18 mouse cellular contexts compared by ENCODE assay signal in genomic region chr1:67167283-67167682, GRCm38 (mm10). TPM values are rescaled to one million over a fixed set of nuclear protein-coding genes. Genes with fewer than 3 reads are reported as not detected.
"Had no signal": no experiment of that assay in that cellular context is flagged by ENCODE, and none has a peak within 500 bp of the region (broad histone marks: within the 10 kb centered on the region; RNA-seq: fewer than 3 reads in every experiment).

No protein-coding gene starts in this region.

- ATAC-seq: hindbrain, postnatal 0 days; intestine, embryonic 16.5 days; liver, embryonic 12.5 days had no signal

- DNase-seq: gastrocnemius, postnatal 14 days; gastrocnemius, postnatal 36 days; heart, adult 11 months; heart, adult 2 months; heart, postnatal 14 days; heart, postnatal 36 days; kidney, adult 11 months; kidney, adult 2 months; kidney, adult 9 months; kidney, postnatal 10 days; kidney, postnatal 25 days; kidney, postnatal 4 days; layer of hippocampus, postnatal 36 days; left cerebral cortex, postnatal 4 days had no signal

RNA-seq across cellular contexts. Expression of gene Cps1, which starts 44.5 kb away (rescaled TPM):
- total RNA-seq: hematopoietic stem cell, adult 5-6 weeks had no signal
- polyA plus RNA-seq: kidney, adult 2 months had no signal
